Mouse (Mus musculus): Measurements from ENCODE around the gene Spata31d1d. TPM values are rescaled to one million over a fixed set of nuclear protein-coding genes. Genes with fewer than 3 reads are reported as not detected.

Spata31d1d gene
- polyA plus RNA-seq, 1 experiment from 2014 or later, result not detected

DNA sequence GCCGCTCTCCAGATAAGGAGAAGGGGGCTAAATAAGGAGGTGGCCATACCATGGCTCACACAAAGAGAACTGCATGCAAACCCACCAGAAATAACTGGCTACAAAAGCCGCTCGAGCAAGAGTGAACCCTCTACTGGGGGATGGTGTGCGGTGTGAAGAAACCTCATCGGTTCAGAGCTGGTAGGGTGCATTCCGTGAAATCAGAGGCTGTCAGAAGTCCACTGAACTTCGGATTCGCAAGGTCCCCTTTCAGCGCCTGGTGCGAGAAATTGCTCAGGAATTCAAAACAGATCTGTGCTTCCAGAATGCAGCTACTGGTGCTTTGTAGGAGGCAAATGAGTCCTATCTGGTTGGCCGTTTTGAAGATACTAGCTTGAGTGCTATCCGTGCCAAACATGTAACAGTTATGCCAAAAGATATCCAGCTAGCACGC is 43.2 kb downstream of the Spata31d1d start:
- Histone ChIP-seq H3K36me3 (ENCODE audit: control insufficient read depth, insufficient read depth, low read length) (no peaks in the 10 kb centered on the region), H3K9ac (replicated peaks; ENCODE audit: low read depth, low read length) (no peak overlapping the region), H3K4me1 (ENCODE audit: control insufficient read depth, insufficient read depth, low read length) (no peaks in the 10 kb centered on the region), H3K4me3 (ENCODE audit: low read depth, low read length) (no peak overlapping the region), H3K9me3 (ENCODE audit: control insufficient read depth, low read depth, low read length) (no peaks in the 10 kb centered on the region), H3K27me3 (ENCODE audit: control insufficient read depth, insufficient read depth, low read length) (no peaks in the 10 kb centered on the region), H3K4me2 (replicated peaks; ENCODE audit: low read depth, low read length) (no peak overlapping the region), H3K27ac (ENCODE audit: low read length) (no peak overlapping the region)
- WGBS, result 70% methylated on average over 13 of the region's 13 CpGs
- no peak for ATAC-seq (ENCODE audit: insufficient number of reproducible peaks, insufficient read depth, low FRiP score, low read depth)

DNA sequence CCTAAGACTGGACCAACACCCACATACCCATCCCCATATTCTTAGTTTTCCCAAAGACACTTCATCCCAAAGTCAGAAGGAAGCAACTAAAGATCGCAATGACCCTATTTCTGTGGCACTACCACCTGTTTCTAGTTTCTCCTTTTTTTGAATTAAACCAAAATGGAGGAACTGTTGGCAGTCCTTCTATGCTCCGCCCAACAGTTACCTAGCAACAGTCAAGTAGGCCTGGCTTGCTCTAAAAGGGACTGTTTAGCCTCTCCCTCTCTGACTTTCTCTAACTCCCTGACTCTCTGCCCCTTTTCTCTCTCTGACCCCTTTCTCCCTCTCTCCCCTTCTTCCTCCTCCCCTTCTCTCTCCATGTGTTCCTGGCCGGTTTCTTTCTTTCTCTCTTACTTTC is 46.3 kb downstream of the Spata31d1d start:
- Histone ChIP-seq H3K4me1 (ENCODE audit: control insufficient read depth, insufficient read depth, low read length) (no peaks in the 10 kb centered on the region), H3K36me3 (ENCODE audit: control insufficient read depth, insufficient read depth, low read length) (no peaks in the 10 kb centered on the region), H3K4me3 (ENCODE audit: low read depth, low read length) (no peak overlapping the region), H3K27me3 (ENCODE audit: control insufficient read depth, insufficient read depth, low read length) (no peaks in the 10 kb centered on the region), H3K27ac (ENCODE audit: low read length) (no peak overlapping the region), H3K4me2 (replicated peaks; ENCODE audit: low read depth, low read length) (no peak overlapping the region), H3K9ac (replicated peaks; ENCODE audit: low read depth, low read length) (no peak overlapping the region), H3K9me3 (ENCODE audit: control insufficient read depth, low read depth, low read length) (no peaks in the 10 kb centered on the region)
- 82% methylated on average over 3 of the region's 3 CpGs for WGBS
- ATAC-seq (ENCODE audit: insufficient number of reproducible peaks, insufficient read depth, low FRiP score, low read depth), result no peak

DNA sequence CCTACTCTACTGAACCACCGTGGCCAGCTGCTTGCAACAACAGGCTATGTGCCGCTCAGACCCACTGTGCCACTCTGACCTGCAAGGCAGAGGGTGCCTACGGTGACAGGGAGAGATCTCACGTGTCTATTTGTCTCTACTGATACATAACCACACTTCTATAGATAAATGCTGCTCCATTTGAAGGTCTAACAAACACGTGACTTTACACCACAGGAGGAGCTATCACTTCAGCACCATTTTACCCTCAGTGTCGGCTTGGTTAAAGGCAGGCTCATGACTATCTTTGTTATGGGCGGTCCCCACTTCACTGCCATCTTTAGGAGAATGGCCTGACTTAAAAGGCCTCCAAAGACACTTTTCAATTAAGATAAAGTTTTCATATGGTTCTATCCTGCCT is 48.9 kb downstream of the Spata31d1d start:
- 20% methylated on average over 7 of the region's 7 CpGs for WGBS
- Histone ChIP-seq H3K4me2 (replicated peaks; ENCODE audit: low read depth, low read length) (no peak overlapping the region), H3K27me3 (ENCODE audit: control insufficient read depth, insufficient read depth, low read length) (no peaks in the 10 kb centered on the region), H3K9ac (replicated peaks; ENCODE audit: low read depth, low read length) (no peak overlapping the region), H3K27ac (ENCODE audit: low read length) (no peak overlapping the region), H3K9me3 (ENCODE audit: control insufficient read depth, low read depth, low read length) (no peaks in the 10 kb centered on the region), H3K36me3 (ENCODE audit: control insufficient read depth, insufficient read depth, low read length) (no peaks in the 10 kb centered on the region), H3K4me3 (ENCODE audit: low read depth, low read length) (no peak overlapping the region), H3K4me1 (ENCODE audit: control insufficient read depth, insufficient read depth, low read length) (no peaks in the 10 kb centered on the region)
- no peak for ATAC-seq (ENCODE audit: insufficient number of reproducible peaks, insufficient read depth, low FRiP score, low read depth)

DNA sequence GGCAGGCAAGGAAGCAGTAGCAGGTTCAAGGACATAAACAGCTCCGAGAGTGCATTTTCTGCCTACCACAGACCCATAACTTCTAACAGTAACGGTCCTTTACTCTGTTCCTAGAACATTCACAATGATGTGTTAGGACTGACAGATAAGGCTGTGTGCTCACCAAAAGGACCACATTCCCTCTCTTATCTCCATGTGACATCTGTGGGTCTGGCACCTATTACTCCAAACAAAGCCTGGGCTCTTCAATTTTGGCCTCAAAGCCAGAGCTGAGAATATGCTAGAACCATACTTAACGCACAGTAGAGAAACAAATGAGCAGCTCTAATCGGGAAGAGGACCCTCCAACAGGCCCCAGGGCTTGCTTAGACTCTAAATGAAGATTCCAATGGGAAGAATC is 51.6 kb downstream of the Spata31d1d start:
- no peak for ATAC-seq (ENCODE audit: insufficient number of reproducible peaks, insufficient read depth, low FRiP score, low read depth)
- Histone ChIP-seq H3K4me3 (ENCODE audit: low read depth, low read length) (no peak overlapping the region), H3K9me3 (ENCODE audit: control insufficient read depth, low read depth, low read length) (no peaks in the 10 kb centered on the region), H3K36me3 (ENCODE audit: control insufficient read depth, insufficient read depth, low read length) (no peaks in the 10 kb centered on the region), H3K4me2 (replicated peaks; ENCODE audit: low read depth, low read length) (no peak overlapping the region), H3K4me1 (ENCODE audit: control insufficient read depth, insufficient read depth, low read length) (0 out of 2 replicates have a peak, but pooled peaks cover under 1% of the 10 kb centered on the region), H3K27me3 (ENCODE audit: control insufficient read depth, insufficient read depth, low read length) (no peaks in the 10 kb centered on the region), H3K27ac (ENCODE audit: low read length) (no peak overlapping the region), H3K9ac (replicated peaks; ENCODE audit: low read depth, low read length) (no peak overlapping the region)
- 64% methylated on average over 4 of the region's 4 CpGs for WGBS

DNA sequence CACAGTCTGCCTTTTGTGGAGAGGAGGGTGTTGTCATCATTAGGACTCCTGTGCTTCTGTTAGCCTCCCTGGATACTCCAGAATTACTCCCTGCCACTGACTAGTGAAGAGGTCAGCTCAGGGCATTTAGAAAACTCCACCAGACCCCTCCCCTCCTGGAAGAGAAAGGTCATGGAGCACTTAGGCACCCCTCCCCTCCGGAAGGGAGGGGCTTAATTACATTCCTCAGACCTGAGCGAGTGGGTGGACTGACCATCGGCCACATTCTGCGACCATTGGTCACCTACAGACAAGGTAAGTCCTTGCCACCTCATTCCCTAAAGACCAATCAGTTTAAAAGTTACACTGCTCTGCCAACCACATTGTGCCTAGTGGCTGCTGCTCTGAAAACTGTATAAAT is 52.2 kb downstream of the Spata31d1d start:
- WGBS, result 28% methylated on average over 4 of the region's 4 CpGs
- H3K36me3 ChIP-seq (ENCODE audit: control insufficient read depth, insufficient read depth, low read length), result no peaks in the 10 kb centered on the region
- H3K4me1 ChIP-seq (ENCODE audit: control insufficient read depth, insufficient read depth, low read length), result peaks cover 4% of the 10 kb centered on the region
- no peak overlapping the region for H3K4me2 ChIP-seq (replicated peaks; ENCODE audit: low read depth, low read length)
- no peak overlapping the region for H3K9ac ChIP-seq (replicated peaks; ENCODE audit: low read depth, low read length)
- H3K27me3 ChIP-seq (ENCODE audit: control insufficient read depth, insufficient read depth, low read length), result no peaks in the 10 kb centered on the region
- H3K9me3 ChIP-seq (ENCODE audit: control insufficient read depth, low read depth, low read length), result no peaks in the 10 kb centered on the region
- H3K27ac ChIP-seq (ENCODE audit: low read length), result no peak overlapping the region
- no peak overlapping the region for H3K4me3 ChIP-seq (ENCODE audit: low read depth, low read length)
- ATAC-seq (ENCODE audit: insufficient number of reproducible peaks, insufficient read depth, low FRiP score, low read depth), result no peak

DNA sequence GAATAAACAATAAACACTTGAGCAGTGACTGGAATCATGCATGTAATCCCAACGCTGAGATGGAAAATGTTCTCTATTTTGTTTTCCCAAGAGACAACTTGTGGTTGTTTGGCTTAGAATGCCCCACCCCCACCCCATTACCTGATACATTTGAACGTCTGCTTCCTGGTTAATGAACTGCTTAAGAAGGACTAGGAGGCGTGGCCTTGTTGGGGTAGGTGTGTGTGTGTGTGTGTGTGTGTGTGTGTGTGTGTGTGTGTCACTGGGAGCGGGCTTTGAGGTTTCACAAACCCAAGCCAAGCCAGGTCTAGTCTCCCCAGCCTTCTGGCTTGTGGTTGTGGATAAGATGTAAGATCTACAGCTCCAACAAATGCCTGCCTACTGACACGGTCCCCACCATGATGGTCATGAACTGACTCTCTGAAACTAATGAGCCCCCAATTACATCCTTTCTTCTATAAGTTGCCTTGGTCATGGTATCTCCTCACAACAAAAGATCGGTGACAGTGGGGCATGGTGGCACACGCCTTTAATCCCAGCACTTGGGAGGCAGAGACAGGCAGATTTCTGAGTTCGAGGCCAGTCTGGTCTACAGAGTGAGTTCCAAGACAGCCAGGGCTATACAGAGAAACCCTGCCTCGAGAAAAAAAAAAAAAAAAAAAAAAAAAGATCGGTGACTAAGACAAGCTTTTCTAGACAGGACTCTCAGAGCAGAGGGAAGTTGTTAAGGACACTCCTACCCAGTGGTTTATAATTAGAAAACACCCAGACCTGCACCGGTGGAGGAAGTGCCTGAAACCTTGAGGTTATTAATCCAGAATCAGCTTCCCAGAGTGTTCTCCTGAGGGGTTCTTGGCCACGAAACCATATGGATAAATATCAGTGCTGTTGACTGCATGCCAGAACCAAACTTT is 55.0 kb downstream of the Spata31d1d start:
- H3K9ac ChIP-seq (replicated peaks; ENCODE audit: low read depth, low read length), result no peak overlapping the region
- ATAC-seq (ENCODE audit: insufficient number of reproducible peaks, insufficient read depth, low FRiP score, low read depth), result no peak
- no peak overlapping the region for H3K4me3 ChIP-seq (ENCODE audit: low read depth, low read length)
- peaks cover 11% of the 10 kb centered on the region for H3K4me1 ChIP-seq (ENCODE audit: control insufficient read depth, insufficient read depth, low read length)
- H3K36me3 ChIP-seq (ENCODE audit: control insufficient read depth, insufficient read depth, low read length), result no peaks in the 10 kb centered on the region
- H3K4me2 ChIP-seq (replicated peaks; ENCODE audit: low read depth, low read length), result no peak overlapping the region
- no peak overlapping the region for H3K27ac ChIP-seq (ENCODE audit: low read length)
- WGBS, result 75% methylated on average over 12 of the region's 12 CpGs
- no peaks in the 10 kb centered on the region for H3K9me3 ChIP-seq (ENCODE audit: control insufficient read depth, low read depth, low read length)
- H3K27me3 ChIP-seq (ENCODE audit: control insufficient read depth, insufficient read depth, low read length), result no peaks in the 10 kb centered on the region

Other genes with a start within 250 kb of the Spata31d1d start
- 27.6 and 28.8 TPM in 2 replicates for gene Agtpbp1, start 146.5 kb downstream of the Spata31d1d start, polyA plus RNA-seq (2014; fragmentation: Nextera tagmentation; extraction: Ambion mirVana)
- gene Naa35, start 146.5 kb downstream of the Spata31d1d start, polyA plus RNA-seq (2014; fragmentation: Nextera tagmentation; extraction: Ambion mirVana), result 82.4 and 99.1 TPM in 2 replicates
- gene Golm1, start 55.9 kb downstream of the Spata31d1d start, polyA plus RNA-seq (2014; fragmentation: Nextera tagmentation; extraction: Ambion mirVana), result 95.7 TPM in 2 replicates
- not detected in 2 replicates for gene 4921517D22Rik, start 37.6 kb downstream of the Spata31d1d start, polyA plus RNA-seq (2014; fragmentation: Nextera tagmentation; extraction: Ambion mirVana)
- 0.04 TPM in 1 of 2 replicates, not detected in the other for gene Spata31d1a, start 21.4 kb downstream of the Spata31d1d start, polyA plus RNA-seq (2014; fragmentation: Nextera tagmentation; extraction: Ambion mirVana)
- gene Spata31d1b, start 19.5 kb downstream of the Spata31d1d start, polyA plus RNA-seq (2014; fragmentation: Nextera tagmentation; extraction: Ambion mirVana), result not detected in 2 replicates
- gene 1700014D04Rik, start 15.0 kb upstream of the Spata31d1d start, polyA plus RNA-seq (2014; fragmentation: Nextera tagmentation; extraction: Ambion mirVana), result not detected in 2 replicates
- 120 and 121 TPM in 2 replicates for gene Isca1, start 38.1 kb upstream of the Spata31d1d start, polyA plus RNA-seq (2014; fragmentation: Nextera tagmentation; extraction: Ambion mirVana)
- not detected in 2 replicates for gene Gm49354, start 50.5 kb upstream of the Spata31d1d start, polyA plus RNA-seq (2014; fragmentation: Nextera tagmentation; extraction: Ambion mirVana)
- gene Tut7, start 91.4 kb upstream of the Spata31d1d start, polyA plus RNA-seq (2014; fragmentation: Nextera tagmentation; extraction: Ambion mirVana), result 49.4 and 50.0 TPM in 2 replicates

All from stomach, embryonic 14.5 days (tissue).